Mouse (Mus musculus): ENCODE measurements around the gene Zfp771.
"Not testable (repeated sequence)": the region's sequence is repeated elsewhere in the genome, so short reads cannot be mapped to it uniquely, and the experiment has no call there.

Zfp771 gene

DNA sequence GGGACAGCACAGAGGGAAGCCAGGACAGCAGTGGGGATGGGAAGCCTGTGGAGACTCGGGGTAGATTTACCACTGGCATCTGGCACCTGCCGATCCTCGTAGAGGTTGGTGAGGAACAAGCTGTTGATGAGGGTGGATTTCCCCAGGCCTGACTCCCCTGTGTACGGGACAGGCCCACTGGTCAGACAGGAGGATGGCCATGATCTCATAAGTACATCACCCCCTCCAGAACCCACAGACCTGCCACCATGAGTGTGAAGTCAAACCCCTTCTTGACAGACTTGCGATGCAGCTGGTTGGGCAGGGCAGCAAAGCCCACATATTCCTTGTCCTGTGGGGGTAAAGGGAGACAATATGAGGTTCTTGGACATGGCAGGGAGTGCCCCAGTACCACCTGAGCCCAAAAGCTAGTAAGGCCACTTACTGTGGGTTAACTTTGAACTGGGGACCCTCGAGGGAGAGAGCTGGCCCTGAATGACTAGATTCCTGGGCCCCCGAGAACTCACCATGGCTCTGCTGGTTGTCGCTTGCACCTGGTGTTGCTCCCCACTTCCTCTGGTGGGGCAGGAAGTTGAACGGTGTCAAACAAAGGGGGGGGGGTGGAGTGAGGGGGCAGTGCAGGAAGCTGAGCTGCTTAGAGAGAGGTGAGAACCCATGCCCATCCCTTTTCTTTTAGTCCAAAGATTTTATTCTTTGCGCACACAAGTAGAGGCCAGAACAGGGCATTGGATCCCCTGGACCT, 26.0 kb upstream of the Zfp771 start:
- no peak for DNase-seq (ENCODE audit: low spot score)

DNA sequence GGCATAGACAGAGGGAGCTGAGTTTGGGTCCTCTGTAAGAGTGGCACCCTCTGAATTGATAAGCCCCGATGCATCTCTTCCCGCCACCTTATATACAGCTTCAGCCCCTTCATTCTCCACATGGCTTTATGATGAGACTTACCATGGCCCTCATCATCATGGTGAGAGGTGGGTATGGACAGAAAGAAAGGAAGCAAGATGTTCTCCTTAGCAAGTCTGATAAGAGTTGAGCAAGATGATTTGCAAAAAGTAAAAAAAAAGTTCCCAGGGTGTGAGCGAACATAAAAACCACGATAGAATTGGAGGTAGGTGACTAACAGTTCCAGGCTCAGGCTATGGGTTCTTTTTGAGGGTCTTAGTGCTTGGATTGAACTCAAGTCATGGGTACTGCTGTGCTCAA, 25.4 kb upstream of the Zfp771 start:
- DNase-seq (ENCODE audit: low spot score), result peak; percentile 63

- DNase-seq (ENCODE audit: low spot score), result no peak
These were observed 23.6 kb upstream of the Zfp771 start for GRCm38 (mm10) chr7:127220440-127220839.

- no peak for DNase-seq (ENCODE audit: low spot score)
These were observed 21.0 kb upstream of the Zfp771 start for GRCm38 (mm10) chr7:127223106-127223505.

DNA sequence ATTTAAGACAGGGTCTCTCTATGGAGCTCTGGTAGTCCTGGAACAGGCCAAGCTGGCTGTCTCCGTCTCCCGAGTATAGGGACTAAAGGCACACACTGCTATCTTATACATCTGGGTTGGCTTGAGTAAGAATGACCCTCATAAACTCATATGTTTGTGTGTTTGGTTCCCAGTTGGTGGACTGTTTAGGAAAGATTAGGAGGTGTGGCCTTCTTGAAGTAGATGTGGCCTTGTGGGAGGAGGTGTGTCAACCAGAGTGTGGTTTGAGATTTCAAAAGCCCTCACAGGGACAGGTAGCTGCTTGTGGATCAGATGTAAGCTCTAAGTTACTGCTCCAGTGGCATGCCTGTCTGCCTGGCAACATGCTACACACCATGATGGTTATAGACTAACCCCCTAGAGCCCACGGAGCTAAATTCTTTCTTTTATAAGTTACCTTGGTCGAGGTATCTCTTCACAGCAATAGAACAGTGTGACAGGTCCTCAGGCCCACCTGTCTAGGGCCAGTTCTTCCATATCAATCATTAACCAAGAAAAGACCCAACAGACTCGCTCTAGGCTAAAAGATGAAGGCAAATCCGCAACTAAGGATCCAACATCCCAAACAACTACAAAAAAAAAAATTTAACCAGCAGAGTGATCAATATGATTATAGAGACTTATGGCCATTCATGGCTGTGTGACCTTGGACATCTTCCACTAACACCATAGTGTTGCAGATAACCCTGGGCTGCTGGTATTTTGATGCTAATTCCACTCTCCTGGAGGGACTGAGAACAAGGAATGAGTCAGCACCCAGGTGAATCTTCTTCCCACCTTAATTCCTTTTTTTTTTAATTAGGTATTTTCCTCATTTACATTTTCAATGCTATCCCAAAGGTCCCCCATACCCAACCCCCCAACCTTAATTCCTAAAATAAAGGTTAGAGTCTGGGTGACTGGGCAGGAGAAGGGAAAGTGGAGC, 20.3 kb upstream of the Zfp771 start:
- peak; percentile 48 for DNase-seq (ENCODE audit: low spot score)

DNA sequence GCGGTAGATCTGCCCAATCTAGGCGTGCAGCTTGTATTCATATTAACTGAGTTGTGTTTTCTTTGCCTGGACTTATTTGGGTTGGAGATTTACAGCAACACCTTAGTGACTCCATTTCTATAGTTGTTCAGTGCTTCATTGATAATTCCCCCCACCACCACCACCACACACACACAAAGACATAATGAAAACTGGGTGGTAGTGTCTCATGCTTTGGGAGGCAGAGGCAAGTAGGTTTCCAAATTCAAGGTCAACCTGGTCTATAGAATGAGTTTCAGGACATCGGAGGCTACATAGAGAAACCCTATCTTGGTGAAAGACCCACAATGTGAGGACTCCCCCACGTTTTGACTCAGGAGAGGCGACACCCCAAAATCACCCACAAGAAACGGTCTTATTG, 19.5 kb upstream of the Zfp771 start:
- no peak for DNase-seq (ENCODE audit: low spot score)

DNA sequence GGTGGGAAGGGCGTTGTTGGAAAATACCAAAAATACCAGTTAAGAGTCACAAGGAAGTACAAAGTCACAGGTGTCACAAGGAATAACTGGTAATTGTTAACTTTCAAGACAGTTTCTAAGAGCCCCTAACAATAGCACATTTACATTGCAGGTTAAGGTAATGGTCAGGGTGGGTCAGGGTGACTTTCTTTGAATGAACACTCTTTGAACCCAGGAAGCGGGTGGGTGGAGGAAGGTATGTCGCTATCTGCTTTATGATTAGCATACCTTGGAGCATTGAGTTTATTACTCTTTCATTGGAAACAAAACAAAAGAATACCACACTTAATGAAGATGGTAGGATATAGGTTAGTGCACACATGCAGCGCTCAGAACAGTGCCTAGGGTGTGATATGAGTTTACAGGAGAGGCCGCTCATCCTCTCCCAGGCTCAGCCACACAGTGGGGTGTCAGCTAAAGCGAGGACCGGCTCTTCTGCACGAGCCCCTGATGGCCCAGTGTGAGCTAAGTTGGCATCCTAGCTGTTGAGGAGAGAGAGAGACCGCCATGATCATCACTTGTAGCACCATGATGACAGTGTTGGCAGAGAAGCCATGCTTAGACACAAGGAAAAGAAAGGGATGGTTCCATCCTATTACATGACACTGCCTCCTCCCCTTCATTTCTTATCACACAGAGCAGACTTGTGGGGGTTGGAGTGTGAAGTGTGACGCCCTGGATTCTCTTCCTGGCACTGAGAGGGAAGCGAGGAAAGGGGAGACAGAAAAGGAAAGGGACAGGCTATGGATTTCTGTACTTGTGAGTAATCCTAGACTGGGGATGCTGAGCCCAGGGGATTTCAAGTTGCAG, 18.7 kb upstream of the Zfp771 start:
- DNase-seq (ENCODE audit: low spot score), result peak; percentile 81

- peak; percentile 89 for DNase-seq (ENCODE audit: low spot score)
These were observed 15.3 kb upstream of the Zfp771 start for GRCm38 (mm10) chr7:127228615-127229303.

GRCm38 (mm10) chr7:127231376-127231775, 12.7 kb upstream of the Zfp771 start:
- no peak for DNase-seq (ENCODE audit: low spot score)

- DNase-seq (ENCODE audit: low spot score), result no peak
These were observed 12.1 kb upstream of the Zfp771 start for GRCm38 (mm10) chr7:127231826-127232621.

- peak; percentile 69 for DNase-seq (ENCODE audit: low spot score)
These were observed 11.3 kb upstream of the Zfp771 start, which contains the start of the genes Zfp553 and Sept1 for GRCm38 (mm10) chr7:127232622-127233367. Gene Zfp553 (plus strand): TSS chr7:127233061. Gene Sept1 (minus strand): TSS chr7:127233130.

DNA sequence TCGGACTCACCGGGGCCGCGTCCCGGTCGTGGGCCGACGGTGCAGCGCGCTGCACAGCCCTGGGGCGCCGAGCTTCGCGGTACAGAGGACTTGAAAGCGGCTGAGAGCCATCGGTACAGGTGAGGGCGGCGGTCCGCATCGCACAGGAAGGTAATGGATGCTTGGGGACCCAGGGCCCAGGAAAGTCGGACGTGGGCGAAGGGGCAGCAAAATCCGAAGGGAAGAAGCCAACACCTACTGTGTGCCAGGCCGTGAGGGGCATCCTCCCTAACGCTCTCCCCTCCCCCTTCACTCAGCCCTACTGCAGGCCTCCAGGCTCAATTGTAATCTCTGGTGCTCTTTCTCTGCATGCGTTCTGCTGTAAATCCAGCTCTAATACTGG, 10.7 kb upstream of the Zfp771 start:
- peak; percentile 44 for DNase-seq (ENCODE audit: low spot score)

- no peak for DNase-seq (ENCODE audit: low spot score)
These were observed 10.3 kb upstream of the Zfp771 start for GRCm38 (mm10) chr7:127233765-127234164.

DNA sequence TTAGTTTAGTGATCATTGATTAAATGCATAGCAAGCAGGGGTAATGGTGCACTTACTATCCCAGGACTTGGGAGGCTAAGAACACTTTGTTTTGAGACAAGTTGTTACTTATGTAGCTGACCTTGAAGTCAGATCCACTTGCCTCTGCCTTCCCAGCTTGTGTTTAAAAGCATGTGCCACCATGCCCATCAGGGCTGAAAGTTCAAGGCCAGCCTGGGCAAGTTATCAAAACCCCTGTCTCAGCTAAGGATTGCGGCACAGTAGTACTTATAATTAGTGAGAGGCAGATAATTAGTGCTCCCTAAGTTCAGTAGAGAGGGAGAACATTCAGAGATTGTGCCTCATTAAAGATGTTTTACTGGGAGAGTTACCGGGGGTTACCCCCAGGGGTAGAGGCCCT, 9.3 kb upstream of the Zfp771 start:
- no peak for DNase-seq (ENCODE audit: low spot score)

DNA sequence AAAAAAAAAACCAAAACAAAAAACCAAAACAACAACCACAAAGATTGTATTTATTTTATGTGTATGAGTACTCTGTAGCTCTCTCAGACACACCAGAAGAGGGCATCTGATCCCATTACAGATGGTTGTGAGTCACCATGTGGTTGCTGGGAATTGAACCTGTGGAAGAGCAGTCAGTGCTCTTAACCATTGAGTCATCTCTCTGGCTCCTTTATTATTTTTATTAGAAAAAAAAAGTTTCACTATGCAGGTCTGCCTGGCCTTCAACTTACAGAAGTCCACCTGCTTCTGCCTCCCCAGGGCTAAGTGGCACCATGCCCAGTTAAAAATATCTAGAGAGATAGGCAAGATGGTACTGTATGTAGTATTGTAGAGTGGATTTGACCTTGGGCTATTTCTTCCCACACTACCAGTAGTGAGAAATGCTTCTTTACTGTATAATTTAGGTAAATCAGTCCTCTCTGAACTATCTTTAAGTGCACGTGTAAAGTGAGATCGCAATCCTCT, 660 bp upstream of the Zfp771 start:
- no peak for DNase-seq (ENCODE audit: low spot score)

DNA sequence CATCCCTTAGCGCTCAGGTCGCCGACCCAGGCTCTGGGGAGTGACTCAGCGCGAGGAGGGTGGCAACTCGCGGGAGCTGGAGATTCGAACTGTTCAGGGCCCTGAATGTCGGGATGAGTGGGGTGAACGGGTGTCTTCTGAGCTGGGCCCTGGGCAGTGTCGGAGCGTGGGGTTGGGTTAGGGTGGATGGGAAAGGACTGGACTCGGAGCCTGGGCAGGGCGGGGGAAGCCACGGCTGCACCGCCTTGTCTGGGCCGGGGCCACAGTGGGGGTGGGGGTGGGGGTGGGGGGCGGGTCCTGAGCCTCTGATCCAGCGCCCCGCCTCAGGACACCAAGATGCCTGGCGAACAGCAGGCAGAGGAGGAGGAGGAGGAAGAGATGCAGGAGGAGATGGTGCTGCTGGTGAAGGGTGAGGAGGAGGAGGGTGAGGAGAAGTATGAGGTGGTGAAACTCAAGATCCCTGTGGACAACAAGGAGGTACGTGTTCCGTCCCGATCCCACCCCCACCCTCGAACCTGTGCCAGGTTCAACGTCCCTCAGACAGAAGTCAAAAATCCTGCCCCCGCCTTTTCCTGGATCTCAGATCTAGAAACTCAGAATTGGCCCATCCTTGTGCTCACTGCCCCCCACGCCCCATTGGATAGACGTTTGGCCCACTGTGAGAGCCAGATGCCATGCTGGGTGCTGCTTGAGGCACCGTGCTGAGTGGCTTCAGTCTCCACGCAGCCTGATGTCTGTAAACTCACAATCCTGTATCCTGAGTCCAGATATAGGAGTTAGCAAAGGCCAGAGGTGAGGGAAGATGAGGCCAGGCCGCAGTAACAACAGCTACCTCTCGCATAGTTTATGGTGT, 810 bp downstream of the Zfp771 start:
- no peak for DNase-seq (ENCODE audit: low spot score)

- not testable (repeated sequence) for DNase-seq (ENCODE audit: low spot score)
These were observed 6.4 kb downstream of the Zfp771 start for GRCm38 (mm10) chr7:127250511-127250910.

DNA sequence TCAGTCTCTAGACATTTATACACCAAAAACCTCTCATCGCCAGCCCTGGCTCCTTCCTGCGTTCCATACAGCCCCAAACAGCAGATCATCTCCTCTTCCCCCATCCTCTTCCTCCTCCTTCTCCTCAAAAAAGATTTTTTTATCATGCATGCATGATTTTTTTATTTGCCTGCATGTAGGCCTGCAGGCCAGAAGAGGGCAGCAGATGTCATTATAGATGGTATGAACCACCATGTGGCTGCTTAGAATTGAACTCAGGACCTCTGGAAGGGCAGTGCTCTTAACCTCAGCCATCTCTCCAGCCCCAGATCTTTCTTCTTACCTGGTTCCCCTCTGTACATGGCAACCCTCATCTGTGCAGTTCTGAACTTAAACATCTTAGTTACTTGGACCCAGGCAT, 8.3 kb downstream of the Zfp771 start:
- DNase-seq (ENCODE audit: low spot score), result peak; percentile 48

DNA sequence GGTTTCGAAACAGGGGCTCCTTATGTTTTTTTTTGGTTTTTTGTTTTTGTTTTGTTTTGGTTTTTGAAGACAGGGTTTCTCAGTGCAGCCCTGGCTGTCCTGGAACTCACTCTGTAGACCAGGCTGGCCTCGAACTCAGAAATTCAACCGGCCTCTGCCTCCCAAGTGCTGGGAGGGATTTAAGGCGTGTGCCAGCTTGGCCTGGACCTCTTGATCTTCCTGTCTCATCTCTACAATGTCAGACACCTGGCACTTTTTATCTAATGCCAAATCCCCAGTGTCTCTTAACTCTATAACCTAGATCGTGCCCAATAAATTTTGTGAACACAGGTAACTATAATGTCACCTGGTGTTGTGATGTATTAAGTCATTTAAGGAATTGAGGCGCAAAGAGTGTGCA, 9.3 kb downstream of the Zfp771 start:
- no peak for DNase-seq (ENCODE audit: low spot score)
